Mouse (Mus musculus): ENCODE data around the gene Dpm3. TPM values are rescaled to one million over a fixed set of nuclear protein-coding genes. Genes with fewer than 3 reads are reported as not detected.
A peak's percentile ranks its signal among the peaks of the same experiment; 100 is the strongest.

Dpm3 gene
- polyA plus RNA-seq, 1 experiment from 2014 or later: 152 TPM

DNA sequence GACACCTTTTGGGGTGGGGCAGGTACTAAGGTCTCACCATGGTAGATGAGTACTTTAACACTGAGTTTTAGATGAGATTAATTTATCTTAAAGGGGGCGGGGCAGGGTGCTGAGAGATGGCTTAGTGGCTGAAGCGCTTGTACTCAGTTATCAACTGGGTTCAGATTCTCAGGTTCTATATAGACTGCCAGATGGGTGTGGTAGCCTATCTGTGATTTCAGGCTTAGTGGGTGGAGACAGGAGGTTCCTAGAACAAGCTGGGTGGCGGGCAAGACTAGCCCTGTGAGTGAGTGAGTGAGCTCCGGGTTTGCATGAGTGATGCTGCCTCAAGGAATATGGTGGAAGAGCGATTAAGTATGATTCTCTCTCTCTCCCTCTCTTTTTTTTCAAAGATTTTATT, 4.2 kb upstream of the Dpm3 start:
- Histone ChIP-seq H3K4me1 (replicated peaks; ENCODE audit: control insufficient read depth, insufficient read depth) (peaks cover 4% of the 10 kb centered on the region; the same call in 1 of the 2 replicates), H3K9ac (ENCODE audit: low read length) (no peak overlapping the region), H3K27me3 (ENCODE audit: control insufficient read depth, insufficient read depth, low read length) (no peaks in the 10 kb centered on the region), H3K27ac (replicated peaks) (no peak overlapping the region), H3K9me3 (ENCODE audit: control insufficient read depth, low read length) (no peaks in the 10 kb centered on the region), H3K4me2 (replicated peaks; ENCODE audit: low read depth) (no peak overlapping the region), H3K4me3 (ENCODE audit: low read depth, low read length) (no peak overlapping the region), H3K36me3 (ENCODE audit: control insufficient read depth, insufficient read depth, low read length) (no peaks in the 10 kb centered on the region)
- no peak for DNase-seq (ENCODE audit: low spot score)
- 69% methylated on average over 5 of the region's 5 CpGs for WGBS
- TF ChIP-seq CTCF (IDR thresholded peaks at IDR 0.05; ENCODE audit: low read depth) (no peak), EP300 (optimal IDR thresholded peaks at IDR 0.05) (no peak)
- no peak for ATAC-seq (ENCODE audit: low FRiP score, low TSS enrichment)

DNA sequence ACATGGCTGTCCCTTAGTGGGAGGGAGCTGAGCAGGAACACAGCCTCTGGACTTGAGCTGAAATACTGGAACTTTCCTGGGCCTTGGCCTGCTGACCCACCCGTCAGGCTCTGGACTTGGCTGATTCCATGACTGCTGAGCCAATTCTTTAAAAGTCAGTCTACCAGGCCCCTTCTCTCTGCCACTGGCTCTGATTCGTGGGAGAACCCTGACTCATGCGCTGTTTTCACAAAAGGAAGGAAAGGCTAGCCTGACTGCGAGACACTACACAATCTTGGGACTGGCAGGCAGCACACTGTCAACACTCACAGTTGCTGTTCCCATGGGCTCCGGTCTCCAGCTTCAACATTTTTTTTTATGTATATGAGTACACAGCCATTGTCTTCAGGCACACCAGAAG, 3.0 kb upstream of the Dpm3 start:
- no peak for DNase-seq (ENCODE audit: low spot score)
- no peak overlapping the region for H3K4me3 ChIP-seq (ENCODE audit: low read depth, low read length)
- 69% methylated on average over 5 of the region's 5 CpGs for WGBS

DNA sequence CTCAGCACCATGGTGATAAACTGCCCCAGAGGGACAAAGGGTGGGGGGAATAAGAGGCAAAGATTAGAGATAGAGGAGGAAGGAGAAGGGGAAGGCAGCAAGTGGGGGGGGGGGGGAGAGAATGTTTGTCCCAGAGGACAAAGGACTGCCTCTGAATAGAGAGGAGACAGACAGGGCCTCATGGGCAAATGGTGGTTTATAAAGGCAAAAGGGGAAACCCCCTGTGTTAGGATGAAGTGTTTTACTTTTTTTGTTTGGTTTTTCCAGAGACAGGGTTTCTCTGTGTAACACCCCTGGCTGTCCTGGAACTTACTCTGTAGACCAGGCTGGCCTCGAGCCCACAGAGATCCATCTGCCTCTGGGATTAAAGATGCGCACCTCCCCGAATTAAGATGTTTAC, 1.1 kb downstream of the Dpm3 start:
- Histone ChIP-seq H3K4me1 (replicated peaks; ENCODE audit: control insufficient read depth, insufficient read depth) (no peaks in the 10 kb centered on the region), H3K4me3 (ENCODE audit: low read depth, low read length) (no peak overlapping the region), H3K27me3 (ENCODE audit: control insufficient read depth, insufficient read depth, low read length) (no peaks in the 10 kb centered on the region), H3K36me3 (ENCODE audit: control insufficient read depth, insufficient read depth, low read length) (no peaks in the 10 kb centered on the region), H3K9me3 (ENCODE audit: control insufficient read depth, low read length) (no peaks in the 10 kb centered on the region), H3K27ac (replicated peaks) (no peak overlapping the region), H3K4me2 (replicated peaks; ENCODE audit: low read depth) (no peak overlapping the region), H3K9ac (ENCODE audit: low read length) (no peak overlapping the region)
- DNase-seq (ENCODE audit: low spot score): no peak
- TF ChIP-seq CTCF (IDR thresholded peaks at IDR 0.05; ENCODE audit: low read depth) (no peak), EP300 (optimal IDR thresholded peaks at IDR 0.05) (no peak)
- ATAC-seq (ENCODE audit: low FRiP score, low TSS enrichment): no peak
- 52% methylated on average over 3 of the region's 3 CpGs for WGBS

More for the DNA sequence above, 3.0 kb upstream of the Dpm3 start:
- H3K4me1 ChIP-seq (replicated peaks; ENCODE audit: control insufficient read depth, insufficient read depth): peaks cover 4% of the 10 kb centered on the region; the same call in 1 of the 2 replicates
- TF ChIP-seq EP300 (optimal IDR thresholded peaks at IDR 0.05): no peak
- no peak for TF ChIP-seq CTCF (IDR thresholded peaks at IDR 0.05; ENCODE audit: low read depth)
- H3K27ac ChIP-seq (replicated peaks): no peak overlapping the region
- H3K27me3 ChIP-seq (ENCODE audit: control insufficient read depth, insufficient read depth, low read length): no peaks in the 10 kb centered on the region
- H3K4me2 ChIP-seq (replicated peaks; ENCODE audit: low read depth): no peak overlapping the region
- no peak overlapping the region for H3K9ac ChIP-seq (ENCODE audit: low read length)
- ATAC-seq (ENCODE audit: low FRiP score, low TSS enrichment): no peak
- no peaks in the 10 kb centered on the region for H3K9me3 ChIP-seq (ENCODE audit: control insufficient read depth, low read length)
- no peaks in the 10 kb centered on the region for H3K36me3 ChIP-seq (ENCODE audit: control insufficient read depth, insufficient read depth, low read length)

- no peak for TF ChIP-seq CTCF (IDR thresholded peaks at IDR 0.05; ENCODE audit: low read depth)
- no peak for TF ChIP-seq EP300 (optimal IDR thresholded peaks at IDR 0.05)
- Histone ChIP-seq H3K4me2 (replicated peaks; ENCODE audit: low read depth) (no peak overlapping the region), H3K27ac (replicated peaks) (no peak overlapping the region), H3K9ac (ENCODE audit: low read length) (no peak overlapping the region), H3K9me3 (ENCODE audit: control insufficient read depth, low read length) (no peaks in the 10 kb centered on the region), H3K4me1 (replicated peaks; ENCODE audit: control insufficient read depth, insufficient read depth) (no peaks in the 10 kb centered on the region), H3K4me3 (ENCODE audit: low read depth, low read length) (no peak overlapping the region), H3K36me3 (ENCODE audit: control insufficient read depth, insufficient read depth, low read length) (no peaks in the 10 kb centered on the region), H3K27me3 (ENCODE audit: control insufficient read depth, insufficient read depth, low read length) (no peaks in the 10 kb centered on the region)
- 64% methylated on average over 10 of the region's 10 CpGs for WGBS
- ATAC-seq (ENCODE audit: low FRiP score, low TSS enrichment): no peak
- DNase-seq (ENCODE audit: low spot score): no peak
Observed at GRCm38 (mm10) chr3:89262417-89262816, 3.3 kb downstream of the Dpm3 start.

GRCm38 (mm10) chr3:89266439-89266893, 7.3 kb downstream of the Dpm3 start:
- H3K27ac ChIP-seq (replicated peaks): peak overlapping the region; percentile 84
- no peaks in the 10 kb centered on the region for H3K27me3 ChIP-seq (ENCODE audit: control insufficient read depth, insufficient read depth, low read length)
- H3K36me3 ChIP-seq (ENCODE audit: control insufficient read depth, insufficient read depth, low read length): no peaks in the 10 kb centered on the region
- H3K4me3 ChIP-seq (ENCODE audit: low read depth, low read length): peak overlapping the region; percentile 66
- peaks cover 12% of the 10 kb centered on the region for H3K4me1 ChIP-seq (replicated peaks; ENCODE audit: control insufficient read depth, insufficient read depth)
- TF ChIP-seq CTCF (IDR thresholded peaks at IDR 0.05; ENCODE audit: low read depth) (no peak), EP300 (optimal IDR thresholded peaks at IDR 0.05) (no peak)
- peak; percentile 77 for ATAC-seq (ENCODE audit: low FRiP score, low TSS enrichment)
- peak overlapping the region; percentile 81 for H3K9ac ChIP-seq (ENCODE audit: low read length)
- WGBS: under 1% methylated on average over 20 of the region's 20 CpGs
- peak overlapping the region; percentile 96 for H3K4me2 ChIP-seq (replicated peaks; ENCODE audit: low read depth)
- H3K9me3 ChIP-seq (ENCODE audit: control insufficient read depth, low read length): no peaks in the 10 kb centered on the region
- DNase-seq (ENCODE audit: low spot score): peak; percentile 82

- Histone ChIP-seq H3K27ac (replicated peaks) (peak overlapping the region; percentile 82), H3K4me3 (ENCODE audit: low read depth, low read length) (no peak overlapping the region), H3K9ac (ENCODE audit: low read length) (no peak overlapping the region; the same call in 1 of the 2 replicates), H3K27me3 (ENCODE audit: control insufficient read depth, insufficient read depth, low read length) (no peaks in the 10 kb centered on the region), H3K4me2 (replicated peaks; ENCODE audit: low read depth) (peak overlapping the region; percentile 69; the same call in 1 of the 2 replicates), H3K4me1 (replicated peaks; ENCODE audit: control insufficient read depth, insufficient read depth) (peaks cover 12% of the 10 kb centered on the region), H3K36me3 (ENCODE audit: control insufficient read depth, insufficient read depth, low read length) (peaks cover 9% of the 10 kb centered on the region), H3K9me3 (ENCODE audit: control insufficient read depth, low read length) (no peaks in the 10 kb centered on the region)
- no peak for DNase-seq (ENCODE audit: low spot score)
- ATAC-seq (ENCODE audit: low FRiP score, low TSS enrichment): no peak
- no peak for TF ChIP-seq CTCF (IDR thresholded peaks at IDR 0.05; ENCODE audit: low read depth)
- TF ChIP-seq EP300 (optimal IDR thresholded peaks at IDR 0.05): no peak
- 76% methylated on average over 8 of the region's 8 CpGs for WGBS
Observed at GRCm38 (mm10) chr3:89268916-89269315, 9.8 kb downstream of the Dpm3 start.
